Mouse (Mus musculus): ENCODE measurements around the gene Prcp.
A peak's percentile ranks its signal among the peaks of the same experiment; 100 is the strongest.

Gene Prcp

DNA sequence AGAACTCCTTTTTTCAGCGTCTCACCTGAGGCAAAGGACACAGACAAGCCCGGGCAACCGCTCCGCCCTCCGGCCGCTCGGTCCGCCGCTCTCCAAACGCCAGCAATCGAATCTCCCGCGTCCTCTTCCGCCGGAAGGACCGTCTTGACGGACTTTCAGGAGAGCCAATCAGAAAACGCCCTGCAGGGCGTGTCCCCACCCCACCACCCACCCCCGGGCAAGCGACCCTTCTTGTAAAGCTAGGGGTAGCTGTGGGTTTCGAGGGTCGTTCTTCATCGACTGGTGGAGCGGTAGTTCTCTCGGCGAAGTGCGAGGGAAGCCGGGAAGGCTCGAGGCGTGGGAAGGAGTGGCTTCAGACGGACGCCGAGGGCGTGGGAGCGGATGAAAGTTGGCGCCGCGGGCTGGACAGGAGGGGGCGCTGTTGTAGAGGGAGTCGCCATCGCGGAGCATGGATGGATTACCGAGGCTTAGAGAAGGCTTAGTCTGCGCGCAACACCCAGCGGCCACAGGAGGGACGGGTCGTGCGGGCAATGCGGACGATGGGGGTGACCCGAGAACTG is at the start of gene Prcp, which contains the start of gene Ddias:
Gene Prcp, plus strand, starts transcription at position 355 of the 560 bp plus-strand sequence.
Gene Ddias, minus strand, starts transcription at position 132 of the 560 bp plus-strand sequence.
- peak; percentile 88 for DNase-seq (ENCODE audit: low read depth, low spot score)

DNA sequence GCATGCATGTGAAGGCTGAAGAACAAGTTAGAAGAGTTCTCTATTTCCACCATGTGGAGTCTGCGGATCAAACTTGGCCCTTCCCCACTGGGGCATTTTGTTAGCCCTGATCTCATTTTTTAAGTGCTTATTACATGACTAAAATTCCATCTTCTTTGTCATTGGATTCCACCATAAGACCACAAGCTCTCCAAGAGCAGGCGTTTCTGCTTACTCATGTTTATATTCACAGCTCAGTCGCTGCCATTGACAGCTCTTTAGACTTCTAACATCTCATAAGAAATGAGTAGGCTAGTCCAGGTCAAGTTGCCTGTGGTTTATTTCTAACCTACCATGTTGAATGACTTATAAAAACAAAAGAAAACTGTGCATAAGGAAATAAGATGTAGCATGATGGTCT is 48.0 kb upstream of the Prcp start:
- DNase-seq (ENCODE audit: low read depth, low spot score): no peak

DNA sequence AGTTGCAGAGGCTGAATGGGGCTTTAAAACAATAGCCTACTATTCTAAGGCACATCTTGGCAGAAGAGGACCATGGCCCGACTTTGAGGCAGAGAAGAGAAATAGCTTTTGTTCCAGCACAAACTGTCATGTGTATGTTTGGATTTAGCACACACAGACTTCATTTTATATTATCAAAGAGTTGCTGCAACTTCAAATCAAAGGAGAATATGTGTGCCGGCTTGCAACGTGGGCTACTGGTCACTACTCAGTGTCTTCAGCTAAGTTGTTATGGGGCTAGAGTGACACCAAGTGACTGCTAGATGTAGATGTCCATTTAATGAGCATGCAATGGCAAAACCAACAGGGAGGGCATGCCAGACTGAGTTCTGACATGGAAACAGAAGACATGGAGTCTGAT is 46.3 kb upstream of the Prcp start:
- peak; percentile 74 for DNase-seq (ENCODE audit: low read depth, low spot score)

DNA sequence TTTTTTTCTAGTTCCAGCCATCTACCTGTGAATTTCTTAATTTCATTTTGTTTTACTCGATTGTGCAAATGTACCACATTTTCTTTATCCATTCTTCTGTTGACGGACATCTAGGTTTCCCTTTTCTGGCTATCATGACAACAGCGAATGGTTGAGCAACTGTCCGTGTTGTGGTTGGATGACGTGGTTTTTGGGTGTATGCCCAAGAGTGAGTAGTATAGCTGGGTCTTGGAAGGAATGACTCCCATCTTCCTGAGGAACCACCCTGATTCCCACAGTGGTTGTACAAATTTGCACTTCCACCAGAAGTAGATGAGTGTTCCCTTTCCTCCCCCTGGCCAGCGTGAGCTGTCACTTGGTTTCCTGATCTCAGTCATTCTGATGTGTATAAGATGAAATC is 41.9 kb upstream of the Prcp start:
- no peak for DNase-seq (ENCODE audit: low read depth, low spot score)

DNA sequence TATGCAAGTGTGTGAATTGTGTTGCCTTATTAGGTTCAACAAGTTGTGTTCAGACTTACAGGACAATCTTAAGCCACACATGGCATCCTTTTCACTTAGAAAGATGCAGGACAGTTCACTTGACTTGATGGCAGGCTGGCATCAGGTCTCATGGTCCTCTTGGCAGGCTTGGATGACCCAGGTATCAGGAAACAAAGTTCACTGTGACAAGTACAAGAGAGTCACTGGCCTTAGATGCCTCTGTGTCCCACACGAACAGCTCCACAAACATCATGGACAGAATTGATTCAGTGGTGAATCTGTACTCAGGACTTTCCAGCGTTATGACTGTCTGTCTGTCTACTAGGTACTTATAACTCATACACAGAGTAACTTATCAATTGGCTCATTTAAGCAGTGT is 39.9 kb upstream of the Prcp start:
- DNase-seq (ENCODE audit: low read depth, low spot score): no peak

DNA sequence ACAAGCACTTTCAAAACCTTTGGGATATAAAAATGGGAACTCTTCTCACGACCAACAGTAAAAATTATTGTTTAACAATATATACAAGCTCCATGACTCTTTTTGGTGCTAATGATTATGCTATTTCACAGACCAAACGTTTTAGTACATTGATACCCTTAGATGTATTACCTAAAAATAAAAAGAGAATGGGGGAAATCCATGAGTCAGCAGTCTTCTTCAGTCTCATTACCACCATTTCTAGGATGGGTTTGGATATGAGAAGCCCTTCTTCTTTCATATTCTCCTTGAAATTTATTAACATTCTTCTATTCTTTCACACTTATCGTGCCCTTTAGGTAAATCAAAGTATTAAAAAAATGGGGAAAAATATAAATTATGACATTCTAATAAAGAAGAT is 37.8 kb upstream of the Prcp start:
- DNase-seq (ENCODE audit: low read depth, low spot score): no peak

DNA sequence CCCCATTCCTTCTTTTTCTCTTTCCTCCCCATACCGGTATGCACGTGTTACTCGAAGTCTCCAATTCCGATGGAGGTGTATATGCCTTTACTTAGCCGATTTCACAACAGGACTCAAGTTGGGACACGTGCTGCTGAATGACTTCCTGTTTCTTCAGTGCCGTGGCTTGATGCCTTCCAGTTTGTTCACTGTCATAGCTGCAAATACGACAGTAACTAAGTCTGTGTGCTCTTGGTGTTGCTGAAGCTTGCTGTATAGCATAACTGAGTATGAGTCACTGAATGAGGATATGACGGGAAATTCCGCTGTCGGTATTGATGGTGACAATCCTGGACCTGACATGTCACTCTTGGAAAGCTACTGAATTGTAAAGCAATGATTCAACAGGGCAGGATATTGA is 37.0 kb upstream of the Prcp start:
- DNase-seq (ENCODE audit: low read depth, low spot score): no peak

DNA sequence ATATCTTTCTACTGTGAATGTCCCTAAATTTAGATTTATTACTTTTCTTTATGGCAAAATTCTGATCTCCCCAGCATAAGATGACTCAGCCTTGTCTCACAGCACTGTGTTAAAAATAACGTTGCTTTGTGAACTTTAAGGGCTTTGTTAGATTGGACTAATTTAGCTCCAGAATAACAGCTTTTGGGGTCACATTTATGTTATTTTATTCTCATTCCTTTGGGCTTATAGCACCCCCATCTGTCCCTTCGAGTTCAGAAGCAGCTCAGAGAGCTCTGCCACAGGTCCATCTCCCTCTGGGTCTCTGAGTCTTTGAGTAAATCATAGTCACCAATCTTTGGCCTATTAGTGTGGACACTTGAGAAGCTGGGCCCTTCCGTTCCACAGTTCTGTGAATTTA is 36.4 kb upstream of the Prcp start:
- DNase-seq (ENCODE audit: low read depth, low spot score): peak; percentile 28

DNA sequence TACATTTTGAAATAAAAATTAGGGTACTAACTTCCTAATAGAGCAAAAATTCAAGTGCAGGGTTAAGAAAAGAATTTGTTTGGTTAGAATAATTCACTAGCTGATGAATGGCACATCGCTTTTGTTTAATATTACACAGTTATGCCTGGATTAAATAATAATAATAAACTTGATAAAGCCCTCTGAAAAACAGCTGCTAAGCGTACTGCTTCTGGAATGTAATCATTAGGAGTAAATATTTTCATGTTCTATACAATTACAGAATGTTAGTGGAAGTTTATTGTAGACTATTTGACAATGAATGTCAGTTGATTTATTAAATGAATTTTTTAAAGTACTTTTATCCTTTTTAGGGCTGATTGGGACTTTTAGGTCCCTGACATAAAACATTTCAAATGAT is 32.0 kb upstream of the Prcp start:
- no peak for DNase-seq (ENCODE audit: low read depth, low spot score)

DNA sequence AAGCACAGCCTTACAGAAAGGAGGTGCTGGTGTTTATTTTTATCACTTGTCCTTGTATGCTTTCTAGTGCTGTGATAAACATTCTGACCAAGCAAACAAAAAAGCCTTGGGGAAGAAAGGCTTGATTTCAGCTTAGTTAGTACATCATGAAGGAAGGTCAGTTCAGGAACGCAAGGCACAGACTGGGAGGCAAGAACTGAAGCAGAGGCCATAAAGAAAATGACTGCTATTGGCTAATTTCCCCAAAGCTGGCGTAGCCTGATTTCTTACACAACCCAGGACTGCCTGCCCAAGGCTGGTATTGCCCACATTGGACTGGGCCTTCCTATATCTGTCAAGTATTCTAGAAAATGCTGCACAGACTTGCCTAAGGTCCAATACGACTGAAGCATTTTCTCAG is 26.0 kb upstream of the Prcp start:
- no peak for DNase-seq (ENCODE audit: low read depth, low spot score)

DNA sequence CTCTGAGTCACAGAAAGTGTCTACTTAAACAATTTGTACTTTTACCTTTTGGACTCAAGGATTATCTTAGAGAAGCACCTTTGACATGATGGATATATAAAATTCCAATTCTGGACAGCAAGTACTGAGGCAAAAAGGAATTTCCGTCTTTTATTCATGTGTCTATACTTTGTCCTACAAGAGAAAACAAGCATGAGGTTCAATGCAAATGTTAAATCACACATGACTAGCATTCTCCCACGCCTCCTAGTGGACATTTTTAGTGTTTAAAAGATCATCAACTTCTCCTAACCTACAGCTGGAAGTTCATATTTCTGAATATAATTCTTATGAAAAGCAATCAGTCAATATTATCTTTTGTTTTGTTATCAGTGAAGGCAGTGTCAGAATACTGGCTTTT is 7.7 kb upstream of the Prcp start:
- DNase-seq (ENCODE audit: low read depth, low spot score): no peak

DNA sequence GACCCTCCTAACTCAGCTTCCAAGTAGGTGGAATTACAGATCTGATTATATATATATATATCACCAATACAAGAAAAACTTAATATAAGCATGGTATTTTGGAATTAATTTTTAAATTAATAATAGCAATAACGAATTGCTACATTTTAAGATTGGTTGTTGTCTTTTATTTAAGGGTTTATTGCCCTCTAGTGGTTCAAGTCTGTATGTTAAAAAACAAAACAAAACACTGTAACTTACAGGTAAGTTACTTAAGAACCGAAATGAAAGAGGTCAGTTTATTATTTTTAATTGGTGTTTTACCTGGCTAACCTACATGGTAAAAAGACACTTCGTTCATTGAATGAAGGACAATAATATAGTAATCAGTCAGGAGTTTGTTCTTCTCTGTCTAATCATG is 4.1 kb upstream of the Prcp start:
- no peak for DNase-seq (ENCODE audit: low read depth, low spot score)

DNA sequence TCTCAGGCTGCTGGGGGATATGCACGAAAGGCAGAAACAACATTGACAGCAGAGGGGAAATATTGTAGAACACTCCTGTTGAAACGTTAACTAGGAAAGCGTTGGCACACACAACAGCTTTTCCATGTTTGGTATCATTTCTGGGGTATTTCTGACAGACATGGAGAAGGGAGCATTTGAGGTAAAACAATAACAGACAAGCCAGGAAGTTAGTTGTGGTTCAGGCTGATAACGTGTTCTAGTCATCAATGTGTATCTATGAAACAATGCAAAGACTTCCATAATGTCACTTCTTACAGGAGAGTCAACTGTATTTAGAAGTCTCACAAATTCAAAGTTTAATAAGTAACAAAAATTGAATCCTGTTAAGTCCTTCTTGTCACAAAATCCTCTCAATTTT is 2.7 kb upstream of the Prcp start:
- DNase-seq (ENCODE audit: low read depth, low spot score): no peak

DNA sequence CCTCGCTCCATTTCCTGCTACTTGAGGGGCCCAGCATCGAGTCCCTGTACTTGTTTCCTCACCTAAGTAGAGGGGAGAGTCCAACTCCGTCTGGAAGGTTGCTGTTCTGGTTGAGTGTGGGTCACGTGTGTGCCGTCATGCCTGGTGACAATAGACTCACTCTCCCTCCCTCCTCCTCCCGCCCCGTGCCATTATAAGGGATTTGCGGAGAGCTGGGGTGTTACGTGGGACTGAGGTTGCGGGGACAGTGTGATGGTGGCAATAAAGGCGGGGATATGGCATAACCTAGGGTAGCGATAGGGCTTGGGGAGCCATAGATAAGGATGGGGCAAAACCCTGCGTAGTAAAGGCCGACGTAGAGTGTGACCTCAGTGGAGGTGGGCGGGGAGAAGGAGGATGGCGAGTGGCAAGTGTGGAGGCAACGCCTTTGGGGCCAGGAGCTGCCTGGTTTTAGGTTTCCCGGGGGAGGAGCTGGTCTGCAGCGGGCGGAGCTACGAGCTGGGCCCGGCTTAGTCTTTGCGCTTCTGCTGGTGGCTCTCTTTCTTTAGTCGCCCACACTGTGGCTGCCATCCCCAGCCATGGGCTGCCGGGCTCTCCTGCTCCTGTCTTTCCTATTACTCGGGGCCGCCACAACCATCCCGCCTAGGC is 615 bp downstream of the Prcp start:
- peak; percentile 93 for DNase-seq (ENCODE audit: low read depth, low spot score)

DNA sequence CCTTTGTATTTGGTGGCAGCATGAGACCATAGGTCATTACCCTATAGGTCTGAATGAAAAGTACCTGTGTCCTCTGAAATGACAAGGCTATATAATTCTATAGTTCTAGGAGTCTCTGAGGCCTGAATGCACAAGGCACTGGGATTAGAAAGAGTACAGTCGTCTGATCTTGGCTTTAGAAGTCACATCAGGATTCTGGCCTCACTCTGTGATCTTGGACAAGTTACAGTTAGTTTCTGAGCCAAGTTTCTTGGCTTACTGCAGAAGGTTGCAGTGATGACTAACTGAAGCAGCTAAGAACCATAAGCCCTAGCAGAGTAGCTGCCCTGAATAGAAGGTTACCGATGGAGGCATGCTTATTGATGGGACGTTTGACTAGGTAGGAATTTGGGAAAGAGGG is 1.8 kb downstream of the Prcp start:
- DNase-seq (ENCODE audit: low read depth, low spot score): no peak

DNA sequence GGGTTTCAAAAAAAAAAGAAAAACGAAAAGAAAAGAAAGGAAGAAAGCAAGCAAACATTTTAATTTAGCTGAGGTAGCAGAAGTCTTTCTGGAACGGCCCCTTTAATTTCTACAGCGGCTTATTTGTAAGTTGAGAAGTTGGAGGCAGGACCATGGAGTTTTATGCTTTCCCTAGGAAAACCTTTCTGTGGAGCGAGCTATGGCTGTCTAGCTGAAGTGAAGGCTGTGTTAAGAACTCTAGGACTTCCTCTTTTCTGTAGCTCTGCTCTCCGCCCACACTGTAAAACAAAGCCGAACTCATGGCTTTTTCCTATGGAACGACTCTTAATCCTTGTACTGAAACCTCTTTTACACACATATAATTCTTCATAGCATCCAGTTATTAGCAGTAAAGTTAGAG is 2.3 kb downstream of the Prcp start:
- DNase-seq (ENCODE audit: low read depth, low spot score): no peak

DNA sequence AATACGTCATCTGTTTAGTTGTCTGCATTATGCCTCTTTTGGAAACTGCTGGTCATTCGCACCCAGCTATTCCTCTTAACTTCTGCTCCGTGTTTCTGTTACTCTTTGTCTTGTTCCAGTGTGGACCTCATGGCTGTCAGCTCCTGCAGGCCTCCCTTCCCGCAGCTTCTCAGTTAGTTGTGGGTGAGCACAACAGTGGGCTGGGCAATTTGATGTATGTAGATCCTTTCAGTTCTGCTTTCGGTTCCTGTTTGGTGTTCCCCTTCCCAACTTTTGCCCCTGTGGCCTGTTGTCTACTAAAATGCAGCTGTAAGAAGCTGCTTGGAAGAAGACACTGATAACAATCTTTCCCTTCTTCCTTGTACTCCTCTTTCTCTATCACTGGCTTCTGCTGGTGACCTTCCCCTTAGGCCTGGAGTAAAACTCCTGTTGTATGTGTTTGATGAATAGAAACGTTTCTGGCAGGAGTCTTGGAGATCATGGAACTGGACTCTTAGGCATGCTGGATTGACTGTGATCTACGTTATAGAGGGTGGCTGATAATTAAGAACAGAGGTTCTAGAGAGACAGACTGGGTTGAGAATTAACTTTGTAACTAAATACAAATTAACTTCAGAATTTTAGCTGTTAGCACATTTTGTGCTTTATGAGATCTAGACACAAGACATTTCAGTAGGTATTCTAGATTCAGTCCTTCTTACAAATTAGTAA is 4.5 kb downstream of the Prcp start:
- DNase-seq (ENCODE audit: low read depth, low spot score): no peak

DNA sequence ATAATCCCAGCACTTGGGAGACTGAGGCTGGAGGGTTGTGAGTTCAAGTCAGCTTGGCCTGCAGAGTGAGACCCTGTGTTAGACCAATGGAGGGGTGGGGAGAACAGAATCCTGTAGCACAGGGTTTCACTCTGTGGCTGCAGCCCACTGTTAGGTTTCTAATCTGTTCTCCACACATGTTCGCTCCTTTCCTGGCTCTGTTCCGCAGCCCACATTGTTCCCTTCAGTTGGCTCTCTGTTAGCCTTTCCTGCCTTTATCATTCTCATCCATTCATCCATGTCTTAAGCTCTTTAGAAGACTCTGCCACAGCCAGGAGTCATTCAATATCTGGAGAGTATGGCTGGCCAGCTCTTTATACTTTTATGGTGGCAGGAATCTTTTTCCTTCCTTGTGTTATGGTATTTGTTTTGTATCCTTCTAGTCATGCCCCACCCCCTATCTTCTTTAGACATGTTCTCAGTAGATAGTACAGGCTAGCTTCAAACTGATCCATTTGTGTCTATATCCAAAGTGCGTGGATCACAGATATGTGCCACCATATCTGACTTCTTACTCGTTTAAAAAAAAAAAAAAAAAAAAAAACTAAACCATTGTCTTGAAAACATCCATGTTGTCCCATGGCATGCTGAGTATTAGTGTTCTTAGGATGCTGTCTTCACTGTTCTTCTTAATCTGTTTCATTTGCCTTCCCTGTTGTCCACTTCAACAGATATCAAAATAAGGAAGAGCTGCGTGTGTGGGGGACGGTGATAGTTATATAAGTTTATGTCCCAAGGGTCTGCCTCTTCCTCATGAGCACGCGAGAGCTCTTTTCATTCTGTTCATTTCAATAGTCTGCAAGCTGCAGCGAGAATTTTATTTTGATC is 9.8 kb downstream of the Prcp start:
- no peak for DNase-seq (ENCODE audit: low read depth, low spot score)

DNA sequence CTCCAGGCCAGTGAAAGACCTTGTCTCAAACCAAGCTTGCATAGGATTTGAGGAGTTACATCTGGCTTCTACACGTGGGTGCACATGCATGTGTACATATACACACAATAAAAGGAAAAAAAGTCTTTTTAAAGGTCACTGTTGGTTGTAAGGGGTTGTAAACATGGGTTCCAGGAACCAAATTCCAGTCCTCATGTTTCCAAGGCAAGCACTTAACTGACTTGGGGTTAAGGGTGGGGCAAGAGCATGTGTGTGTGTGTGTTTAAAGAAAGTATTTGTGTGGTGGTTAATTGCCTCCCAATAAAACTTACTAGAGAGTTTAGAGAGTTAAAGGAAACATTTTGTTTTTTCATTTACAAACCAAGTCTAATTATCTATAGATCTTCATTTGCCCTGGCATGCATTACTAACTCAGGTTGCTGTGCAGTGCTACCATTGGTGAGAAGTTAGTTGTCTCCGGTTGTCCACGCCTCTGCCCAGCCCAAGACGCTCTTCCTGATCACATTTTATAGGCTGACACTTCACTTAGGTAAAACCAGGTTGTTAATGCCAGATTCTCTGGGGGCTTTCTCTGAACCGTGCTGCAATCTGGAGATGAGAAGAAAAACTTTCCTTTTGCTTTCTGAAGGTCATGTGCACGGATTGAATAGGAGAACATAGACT is 10.9 kb downstream of the Prcp start:
- no peak for DNase-seq (ENCODE audit: low read depth, low spot score)

DNA sequence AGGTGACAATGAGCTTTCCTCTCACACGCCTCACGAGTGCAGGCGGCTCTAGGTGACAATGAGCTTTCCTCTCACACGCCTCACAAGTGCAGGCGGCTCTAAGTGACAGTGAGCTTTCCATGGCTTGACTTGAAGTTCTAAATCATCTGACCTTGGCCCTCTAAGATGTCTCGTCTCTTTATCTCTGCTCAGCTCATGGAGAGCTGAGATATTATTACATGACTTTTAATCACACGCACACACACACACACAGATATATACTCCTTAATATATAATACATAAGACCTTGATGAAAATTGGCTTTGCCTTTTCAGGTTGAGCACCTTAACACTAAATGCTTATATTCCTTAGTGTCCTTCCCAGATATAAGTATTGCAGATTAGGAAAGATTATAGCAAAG is 12.5 kb downstream of the Prcp start:
- DNase-seq (ENCODE audit: low read depth, low spot score): no peak

DNA sequence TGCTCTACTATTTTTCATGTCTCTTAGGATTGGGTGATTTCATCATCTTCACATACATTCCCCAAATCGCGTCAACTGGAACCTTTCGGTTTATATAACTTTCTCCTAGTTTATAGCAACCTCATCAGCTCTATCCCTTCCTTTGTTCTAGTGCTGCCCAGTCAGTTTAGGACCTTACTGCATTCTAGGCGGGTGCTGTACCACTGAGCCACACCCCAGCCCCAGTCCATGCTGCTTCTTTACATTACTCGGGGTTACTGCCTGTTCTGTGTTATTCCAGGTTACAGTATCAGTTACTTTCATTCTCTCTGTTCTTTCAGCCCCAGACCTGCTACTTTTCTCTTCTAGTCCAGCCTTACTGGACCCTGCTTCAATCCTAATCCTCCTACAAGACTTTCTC is 13.0 kb downstream of the Prcp start:
- DNase-seq (ENCODE audit: low read depth, low spot score): no peak

DNA sequence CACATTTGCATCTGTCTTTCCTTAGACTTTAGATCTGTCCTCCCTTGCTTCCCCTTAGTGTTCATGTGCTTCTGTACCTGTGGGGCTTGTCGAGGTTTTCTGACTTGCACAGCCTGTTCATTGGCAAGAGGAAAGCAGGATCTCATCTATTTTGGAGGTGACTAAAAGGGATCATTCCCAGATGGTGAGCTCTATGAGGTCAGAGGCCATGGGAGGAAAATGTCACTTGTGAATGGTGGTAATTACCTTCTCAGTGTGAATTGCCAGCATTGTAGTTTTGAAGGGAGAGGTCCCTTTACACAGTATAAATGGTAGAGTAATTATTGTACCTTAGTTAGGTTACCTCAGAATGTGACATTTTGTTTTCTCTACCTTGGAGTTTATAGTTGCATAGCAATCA is 15.9 kb downstream of the Prcp start:
- no peak for DNase-seq (ENCODE audit: low read depth, low spot score)
